Mouse (Mus musculus): ENCODE measurements at regions not wholly inside any gene's neighbourhood (a gene's known extent, or its start where the extent isn't known, plus 50 kb on each side); places are given as distances from the start of the nearest gene placed in this dataset.

- TF ChIP-seq CTCF (IDR thresholded peaks at IDR 0.05; ENCODE audit: low read depth) (no peak), EP300 (IDR thresholded peaks at IDR 0.05; ENCODE audit: low read depth) (no peak)
Measured at GRCm38 (mm10) chr8:88840096-88840495, 143.3 kb downstream of the Cyld start.

All from liver, postnatal 0 days (tissue).